Mouse (Mus musculus): Measurements from ENCODE around the gene Ins2.

The Ins2 gene

GRCm38 (mm10) chr7:142667521-142667920 lies 75.7 kb downstream of the Ins2 start:
- POLR2A ChIA-PET: interaction anchor here in 1 of 4 experiments (0.6 to 1.0 kb wide), 2 partner anchors 13 to 114 kb away, joined by 3 read pairs; no protein-coding TSS in a partner anchor
- CTCF ChIA-PET: interaction anchor here in 3 of 4 experiments (0.5 to 1.5 kb wide), 4 partner anchors 56 to 409 kb away, joined by 3 to 7 read pairs (median 4); no protein-coding TSS in a partner anchor

DNA sequence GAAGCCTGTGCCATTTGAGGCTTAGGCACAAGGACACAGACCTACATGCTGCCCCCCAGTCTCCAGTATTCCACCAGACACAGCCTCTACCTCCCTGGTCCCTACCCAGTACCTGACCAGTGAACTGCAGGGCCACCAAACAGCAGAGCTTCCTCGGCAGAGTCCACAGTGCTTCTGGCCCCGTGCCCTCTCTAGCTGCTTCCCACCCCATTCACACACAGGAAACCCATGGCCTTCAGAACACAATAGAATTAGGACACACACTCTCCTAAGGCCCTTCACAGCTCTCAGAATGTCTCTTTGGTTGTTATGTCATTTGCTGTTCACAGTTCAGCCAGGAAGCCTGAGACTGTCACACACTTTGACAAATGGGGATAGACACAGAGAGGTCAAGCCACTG lies 76.5 kb downstream of the Ins2 start, which contains the start of gene Igf2:
Gene Igf2 (minus strand): TSS at position 158 of the 400 bp plus-strand sequence.
- POLR2A ChIA-PET: interaction anchor here in 1 of 4 experiments (0.6 kb wide), 1 partner anchor 113 kb away, joined by 3 read pairs; no protein-coding TSS in a partner anchor
- CTCF ChIA-PET: interaction anchor here in 2 of 4 experiments (1.3 to 1.5 kb wide), 2 partner anchors 56 to 86 kb away, joined by 4 to 7 read pairs; no protein-coding TSS in a partner anchor

DNA sequence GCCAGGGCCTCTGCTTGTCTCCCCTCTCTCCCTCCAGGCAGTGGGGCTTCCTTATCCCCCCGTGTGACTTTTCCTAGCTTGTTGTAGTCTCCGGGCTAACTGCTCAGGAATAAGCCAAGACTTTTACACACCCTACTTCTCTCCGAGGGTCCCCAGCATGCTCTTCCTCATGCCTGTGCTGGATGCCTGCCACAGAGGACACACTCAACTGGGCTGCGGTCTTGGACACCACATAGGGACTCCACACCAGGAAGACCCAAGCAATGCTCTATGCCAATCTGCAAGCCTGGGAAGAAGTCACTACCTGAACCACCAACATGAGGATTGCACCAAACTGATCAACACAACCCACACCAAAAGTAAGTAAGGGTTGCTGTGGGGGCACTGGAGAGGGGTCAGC lies 77.1 kb downstream of the Ins2 start:
- CTCF ChIA-PET: no interaction called here
- POLR2A ChIA-PET: no interaction called here

GRCm38 (mm10) chr7:142665364-142665763 lies 77.8 kb downstream of the Ins2 start:
- ChIA-PET POLR2A (interaction anchor here in 2 of 4 experiments (0.6 kb wide), 2 partner anchors 11 to 193 kb away, joined by 3 to 7 read pairs; no protein-coding TSS in a partner anchor), CTCF (no interaction called here)

DNA sequence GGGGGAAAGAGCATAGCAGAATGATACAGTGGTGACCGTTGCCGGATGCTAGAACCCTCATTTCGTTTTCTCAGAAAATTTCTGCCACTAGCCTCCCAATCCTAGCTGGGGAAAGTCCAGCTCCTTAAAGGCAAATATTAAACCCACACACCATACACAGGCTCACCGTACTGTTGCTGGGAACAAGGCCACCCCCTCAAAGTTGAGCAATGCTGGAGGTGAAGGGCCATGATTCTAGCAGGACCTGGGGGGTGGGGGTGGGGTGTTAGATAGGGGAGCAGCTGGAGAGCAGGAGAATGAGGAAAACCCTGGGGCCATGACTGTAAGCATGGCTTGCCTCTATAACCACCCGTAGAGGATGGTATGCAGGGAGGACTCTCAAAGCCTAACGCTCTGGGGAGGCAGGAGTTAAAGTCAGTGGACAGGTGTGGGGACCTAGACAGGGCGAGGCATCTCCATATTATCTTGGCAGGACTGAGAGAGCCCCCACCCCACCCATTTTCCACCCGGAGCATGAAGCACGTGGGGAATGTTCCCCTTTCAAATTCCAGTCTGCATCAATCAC lies 78.6 kb downstream of the Ins2 start:
- ChIA-PET POLR2A (interaction anchor here in 2 of 4 experiments (0.6 to 0.7 kb wide), 3 partner anchors 9 to 192 kb away, joined by 3 to 7 read pairs (median 3); no protein-coding TSS in a partner anchor), CTCF (interaction anchor here (0.7 to 1.1 kb wide), 6 partner anchors 53 to 330 kb away, joined by 3 to 6 read pairs (median 3); no protein-coding TSS in a partner anchor)

DNA sequence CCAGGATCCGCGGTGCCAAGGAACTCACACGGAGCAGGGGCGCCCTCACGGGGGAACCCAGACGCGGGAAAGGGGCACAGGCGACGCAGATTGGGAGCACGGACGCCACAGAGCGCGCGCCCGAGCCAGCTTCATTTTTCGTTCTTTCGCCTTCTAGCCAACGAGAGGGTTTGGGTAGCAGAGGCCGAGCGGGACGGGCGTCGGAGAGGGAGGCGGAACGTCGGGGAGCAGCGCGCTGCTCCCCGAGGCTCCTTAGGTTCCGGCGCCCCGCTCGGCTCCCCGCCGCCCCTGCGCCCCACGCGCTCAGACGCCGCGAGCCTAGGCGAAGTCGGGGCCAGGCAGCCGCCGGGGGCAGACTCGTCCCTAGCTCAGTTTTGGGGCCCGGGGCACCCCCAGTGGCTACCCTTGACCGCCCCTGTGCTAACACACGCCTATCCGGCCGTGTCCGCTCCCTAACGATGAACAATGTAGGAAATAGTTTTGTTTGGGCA lies 79.2 kb downstream of the Ins2 start:
- POLR2A ChIA-PET: interaction anchor here in 1 of 4 experiments (0.6 to 0.7 kb wide), 2 partner anchors 8 to 868 kb away, joined by 3 to 4 read pairs; no protein-coding TSS in a partner anchor
- CTCF ChIA-PET: interaction anchor here (0.7 to 1.1 kb wide), 7 partner anchors 53 to 1205 kb away, joined by 3 to 7 read pairs (median 3); no protein-coding TSS in a partner anchor

DNA sequence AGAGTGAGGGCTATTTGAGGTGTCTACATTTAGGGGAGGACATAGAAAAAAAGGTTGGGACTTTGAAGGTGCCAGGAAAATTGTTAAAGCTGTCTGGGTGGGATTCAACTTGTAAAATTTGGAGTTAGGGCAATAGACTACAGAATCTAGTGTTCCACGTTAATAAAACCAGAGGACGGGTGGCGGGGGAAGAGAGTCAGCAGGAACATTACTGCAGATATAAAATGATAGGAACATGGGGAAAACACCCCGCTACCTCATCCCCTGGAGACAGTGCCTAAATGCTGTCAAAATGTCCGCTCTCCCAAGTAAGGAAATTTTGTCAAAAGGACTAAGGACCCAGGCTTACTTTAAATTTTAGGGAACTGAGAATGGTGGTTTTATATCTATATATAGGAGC lies 80.0 kb downstream of the Ins2 start:
- ChIA-PET POLR2A (interaction anchor here in 1 of 4 experiments (0.7 kb wide), 1 partner anchor 73 kb away, joined by 3 read pairs; no protein-coding TSS in a partner anchor), CTCF (interaction anchor here in 1 of 4 experiments (1.1 kb wide), 1 partner anchor 126 kb away, joined by 6 read pairs; no protein-coding TSS in a partner anchor)

DNA sequence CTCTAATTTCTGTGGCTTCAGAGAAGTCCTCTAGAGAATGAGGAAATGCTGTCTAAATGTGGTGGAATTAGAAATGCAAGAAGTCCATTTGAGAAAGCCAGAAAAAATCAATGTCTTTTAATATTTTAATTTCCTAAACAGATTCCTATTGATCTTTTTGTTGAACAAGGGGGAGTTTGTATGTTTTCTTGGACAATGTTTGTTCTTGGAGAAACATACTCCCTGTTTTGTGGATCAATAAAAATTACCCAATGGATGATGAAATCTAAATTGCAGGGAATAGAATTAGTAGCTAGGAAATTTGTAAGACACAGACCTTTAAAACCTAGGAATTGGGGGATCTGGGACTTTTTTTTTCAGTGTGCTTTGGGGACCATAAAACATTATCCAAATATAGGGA lies 81.4 kb downstream of the Ins2 start:
- ChIA-PET POLR2A (interaction anchor here in 1 of 4 experiments (1.2 kb wide), 1 partner anchor 51 kb away, joined by 5 read pairs; no protein-coding TSS in a partner anchor), CTCF (interaction anchor here in 2 of 4 experiments (0.6 to 1.6 kb wide), 2 partner anchors 51 to 232 kb away, joined by 4 to 5 read pairs; no protein-coding TSS in a partner anchor)

- ChIA-PET POLR2A (interaction anchor here in 2 of 4 experiments (1.2 to 2.0 kb wide), 2 partner anchors 50 kb away, joined by 5 to 7 read pairs; no protein-coding TSS in a partner anchor), CTCF (interaction anchor here in 2 of 4 experiments (1.0 to 1.6 kb wide), 2 partner anchors 50 to 376 kb away, joined by 4 read pairs; no protein-coding TSS in a partner anchor)
Observed at GRCm38 (mm10) chr7:142661046-142661445, 82.1 kb downstream of the Ins2 start.

GRCm38 (mm10) chr7:142660651-142660945 lies 82.6 kb downstream of the Ins2 start:
- ChIA-PET POLR2A (interaction anchor here in 2 of 4 experiments (1.2 to 2.0 kb wide), 2 partner anchors 49 to 50 kb away, joined by 5 to 7 read pairs; no protein-coding TSS in a partner anchor), CTCF (interaction anchor here in 2 of 4 experiments (1.0 to 1.6 kb wide), 2 partner anchors 49 to 376 kb away, joined by 4 read pairs; no protein-coding TSS in a partner anchor)

GRCm38 (mm10) chr7:142659767-142660650 lies 83.2 kb downstream of the Ins2 start:
- ChIA-PET CTCF (interaction anchor here in 3 of 4 experiments (0.6 to 1.6 kb wide), 6 partner anchors 49 to 1826 kb away, joined by 4 to 6 read pairs (median 5); no protein-coding TSS in a partner anchor), POLR2A (interaction anchor here in 2 of 4 experiments (0.6 to 2.0 kb wide), 5 partner anchors 49 to 275 kb away, joined by 3 to 7 read pairs (median 4); no protein-coding TSS in a partner anchor)

DNA sequence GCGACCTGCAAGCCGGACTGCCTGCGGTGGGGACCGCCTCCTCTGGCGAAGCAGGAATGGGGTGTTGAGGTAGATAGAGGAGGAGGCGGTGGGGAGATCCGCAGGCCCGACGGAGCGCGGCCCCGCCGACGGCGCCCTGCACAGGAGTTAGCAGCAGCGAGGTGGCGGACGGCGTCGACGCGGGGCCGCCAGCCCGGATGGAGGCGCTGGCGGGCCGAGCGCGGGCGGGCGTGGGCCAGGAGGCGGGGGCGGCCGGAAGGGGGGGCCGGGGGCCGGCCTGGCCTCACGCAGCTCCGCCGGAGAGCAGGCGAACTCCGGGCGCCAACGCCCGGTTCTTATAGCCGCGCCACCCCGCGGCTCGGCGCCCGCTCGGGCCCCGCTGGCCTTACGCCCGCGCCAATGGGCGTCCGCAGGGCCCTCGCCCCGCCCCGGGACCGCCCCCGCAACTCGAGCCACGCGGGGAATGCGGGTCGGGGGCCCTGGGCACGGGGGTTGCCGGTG lies 84.0 kb downstream of the Ins2 start:
- POLR2A ChIA-PET: interaction anchor here in 2 of 4 experiments (0.7 to 4.5 kb wide), 5 partner anchors 49 to 472 kb away, joined by 3 to 25 read pairs (median 4); no protein-coding TSS in a partner anchor
- CTCF ChIA-PET: interaction anchor here in 2 of 4 experiments (0.6 to 0.8 kb wide), 2 partner anchors 48 to 1825 kb away, joined by 5 read pairs; no protein-coding TSS in a partner anchor

- POLR2A ChIA-PET: interaction anchor here in 2 of 4 experiments (0.7 to 4.5 kb wide), 4 partner anchors 48 to 473 kb away, joined by 4 to 25 read pairs (median 5); no protein-coding TSS in a partner anchor
- CTCF ChIA-PET: interaction anchor here in 1 of 4 experiments (0.6 kb wide), 1 partner anchor 339 kb away, joined by 6 read pairs; no protein-coding TSS in a partner anchor
Observed at GRCm38 (mm10) chr7:142658681-142659180, 84.5 kb downstream of the Ins2 start.

DNA sequence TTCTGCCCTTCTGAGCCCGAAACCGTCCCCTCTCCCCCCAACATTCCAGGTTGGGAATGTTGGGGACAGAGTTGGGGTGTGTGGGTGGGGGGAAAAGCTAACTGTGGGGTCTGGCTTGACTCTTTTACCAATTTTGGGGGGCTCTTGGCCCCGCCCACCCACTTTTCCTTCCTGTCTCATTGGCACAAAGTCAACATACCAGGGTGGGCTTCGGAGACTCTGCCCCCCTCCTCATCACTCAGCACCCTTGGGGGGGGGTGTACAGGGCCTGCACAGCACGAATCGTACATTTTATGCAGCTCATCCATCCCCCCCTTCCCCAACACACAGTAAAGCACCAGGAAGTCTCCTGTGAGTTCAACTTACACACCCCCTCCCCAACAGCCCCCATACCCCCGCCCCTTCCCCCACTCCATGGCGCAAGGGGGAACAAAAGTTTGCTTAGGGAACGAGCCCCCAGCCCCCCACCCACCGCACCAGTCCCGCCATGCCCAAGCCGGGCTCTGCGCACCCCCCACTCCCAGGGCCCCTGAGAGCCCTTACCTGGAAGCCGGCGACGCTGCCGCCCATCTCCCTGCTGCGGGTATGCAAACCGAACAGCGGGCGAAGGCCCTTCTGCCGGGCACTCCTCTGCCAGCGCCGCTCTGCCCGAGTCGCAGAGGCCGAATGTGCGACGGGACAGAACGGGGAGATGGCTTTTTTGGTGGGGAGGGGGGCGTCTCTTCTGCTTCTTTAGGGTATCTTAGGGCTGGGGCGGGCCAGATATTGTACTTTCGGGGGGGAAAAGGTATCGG lies 85.2 kb downstream of the Ins2 start:
- CTCF ChIA-PET: interaction anchor here in 3 of 4 experiments (0.6 to 2.2 kb wide), 5 partner anchors 15 to 338 kb away, joined by 3 to 7 read pairs (median 6); no protein-coding TSS in a partner anchor

DNA sequence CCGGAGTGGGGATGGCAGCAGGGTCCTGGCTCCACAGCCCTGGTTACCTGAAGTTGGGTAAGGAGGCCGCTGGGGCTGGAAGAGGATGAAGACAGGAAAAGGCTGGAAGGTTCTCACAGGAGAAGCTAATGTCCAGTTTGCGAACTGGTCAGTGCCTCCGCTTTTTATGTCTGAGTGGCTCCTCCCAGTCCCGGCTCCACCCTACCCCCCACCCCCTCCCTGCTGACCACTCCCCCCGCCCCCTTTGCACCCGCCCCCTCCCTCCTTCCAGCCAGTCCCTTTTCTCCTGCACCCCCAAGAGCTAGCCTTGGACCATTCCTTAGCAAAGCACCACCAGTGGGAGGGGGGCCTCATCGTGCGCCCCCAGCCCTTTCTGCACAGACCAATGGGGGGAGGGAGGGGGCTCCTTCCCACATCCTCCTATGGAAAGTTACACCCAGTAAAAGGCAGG lies 85.8 kb downstream of the Ins2 start:
- CTCF ChIA-PET: interaction anchor here in 3 of 4 experiments (0.6 to 2.2 kb wide), 4 partner anchors 16 to 303 kb away, joined by 3 to 7 read pairs (median 6); no protein-coding TSS in a partner anchor
- POLR2A ChIA-PET: interaction anchor here (0.5 to 4.5 kb wide), 6 partner anchors 23 to 58 kb away, joined by 3 to 25 read pairs (median 4); no protein-coding TSS in a partner anchor

More for the DNA sequence above, 85.2 kb downstream of the Ins2 start:
- POLR2A ChIA-PET: interaction anchor here in 2 of 4 experiments (1.5 to 4.5 kb wide), 3 partner anchors 47 to 152 kb away, joined by 4 to 25 read pairs (median 4); no protein-coding TSS in a partner anchor

DNA sequence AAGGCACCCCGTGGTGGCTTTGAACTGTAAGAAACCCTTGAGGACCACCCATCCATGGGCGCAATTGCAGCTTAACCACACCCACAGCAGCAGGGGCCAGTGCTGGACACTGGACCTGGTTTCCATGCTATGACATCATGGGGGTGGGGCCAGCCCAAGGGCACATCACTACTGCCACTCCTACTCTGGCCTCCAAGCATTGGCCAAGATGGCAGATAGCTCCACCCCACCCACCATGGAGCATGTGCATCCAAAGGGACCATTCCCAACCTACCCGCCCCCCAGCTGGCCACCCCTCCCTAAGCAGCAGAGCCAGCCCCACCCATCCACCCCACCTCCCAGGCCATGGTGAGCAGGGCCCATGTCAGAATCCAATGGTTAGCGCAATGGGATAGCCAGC lies 87.1 kb downstream of the Ins2 start:
- ChIA-PET CTCF (interaction anchor here in 3 of 4 experiments (1.2 to 2.2 kb wide), 3 partner anchors 45 kb away, joined by 4 to 6 read pairs (median 5); no protein-coding TSS in a partner anchor), POLR2A (interaction anchor here in 3 of 4 experiments (0.9 to 4.5 kb wide), 7 partner anchors 8 to 79 kb away, joined by 3 to 25 read pairs (median 3); no protein-coding TSS in a partner anchor)
